Mouse (Mus musculus) forebrain, embryonic 14.5 days (tissue): ENCODE results near the gene Nebl. TPM values are rescaled to one million over a fixed set of nuclear protein-coding genes. Genes with fewer than 3 reads are reported as not detected.

Experiments
- ATAC-seq: fragments of 200-750 bp; cut with Nextera tagmentation; 2 replicates; pipeline ENCODE4 v1.8.0; 2017; ENCODE audit warnings: mild to moderate bottlenecking, moderate library complexity
- DNase-seq: peaks from one replicate; pipeline ENCODE4 v3.0.0-alpha.2; 2015; ENCODE audit warnings: low spot score
- H3K27ac ChIP-seq: fragments of 300-500 bp; sonication (generic); 2 replicates; pipeline ENCODE4 v1.5.1; 2014; ENCODE audit warnings: low read depth, mild to moderate bottlenecking, control low read depth, low read length, moderate library complexity
- H3K27me3 ChIP-seq: fragments of 300-500 bp; sonication (generic); replicated peaks from 2 replicates; pipeline ENCODE4 v1.6.1; 2014; ENCODE audit warnings: low read length, control low read depth, mixed read lengths; ENCODE audit not compliant: control insufficient read depth, insufficient read depth
- H3K36me3 ChIP-seq: fragments of 300-500 bp; sonication (generic); 2 replicates; pipeline ENCODE4 v1.6.1; 2014; ENCODE audit warnings: low read length, control low read depth; ENCODE audit not compliant: control insufficient read depth, insufficient read depth
- H3K4me1 ChIP-seq: fragments of 300-500 bp; sonication (generic); 2 replicates; pipeline ENCODE4 v1.6.1; 2014; ENCODE audit warnings: antibody characterized with exemption, low read length, control low read depth; ENCODE audit not compliant: control insufficient read depth, insufficient read depth
- H3K4me2 ChIP-seq: fragments of 300-500 bp; sonication (generic); 2 replicates; pipeline ENCODE4 v1.6.1; 2014; ENCODE audit warnings: mild to moderate bottlenecking, control low read depth, low read length
- H3K4me3 ChIP-seq: fragments of 300-500 bp; sonication (generic); 2 replicates; pipeline ENCODE4 v1.5.1; 2014; ENCODE audit warnings: low read depth, low read length, control low read depth
- H3K9ac ChIP-seq: fragments of 300-500 bp; sonication (generic); 2 replicates; pipeline ENCODE4 v1.6.1; 2014; ENCODE audit warnings: mild to moderate bottlenecking, low read length, control low read depth, moderate library complexity
- H3K9me3 ChIP-seq: fragments of 300-500 bp; sonication (generic); replicated peaks from 2 replicates; pipeline ENCODE4 v1.6.1; 2016; ENCODE audit warnings: low read length, control low read depth, mixed read lengths; ENCODE audit not compliant: control insufficient read depth
- WGBS: fragments of 180-500 bp; shearing (Covaris S2); extraction: QIAGEN DNeasy Blood & Tissue Kit; methylation state at CpG from one replicate; pipeline ENCODE4 v1.1.7; 2014; 5-methylcytosine and 5-hydroxymethylcytosine counted together
- polyA plus RNA-seq: library from polyadenylated mRNA; unstranded; fragments of >200 nt; fragmentation: Nextera tagmentation; extraction: Ambion mirVana; gene quantifications from 2 replicates; pipeline ENCODE4 v1.2.1, GENCODE M21; 2014

Gene Nebl
- polyA plus RNA-seq, 1 experiment from 2014 or later: 3.5 TPM

DNA sequence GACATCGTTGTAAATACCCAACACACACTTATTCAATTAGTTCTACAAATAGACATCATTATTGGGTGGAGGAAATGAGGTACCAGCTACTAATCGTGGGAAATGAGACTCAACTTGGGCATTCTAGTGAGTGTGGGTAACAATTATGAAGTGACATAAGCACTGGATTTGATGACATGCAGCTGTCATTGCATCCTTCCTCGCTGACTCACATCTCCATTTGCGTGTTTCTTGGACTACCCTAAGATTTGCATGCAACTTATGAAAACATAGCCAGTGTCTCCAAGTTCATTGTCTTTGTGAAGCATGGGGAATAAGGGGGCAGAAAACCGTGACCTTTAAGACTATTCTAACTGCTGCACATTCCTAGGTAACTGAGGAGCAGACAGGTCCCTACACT, 339.9 kb downstream of the Nebl start:
- ATAC-seq (no peak), DNase-seq (no peak)
- Histone ChIP-seq H3K27ac (no peak overlapping the region), H3K4me1 (no peaks in the 10 kb centered on the region), H3K27me3 (no peaks in the 10 kb centered on the region), H3K4me2 (no peak overlapping the region), H3K36me3 (no peaks in the 10 kb centered on the region), H3K4me3 (no peak overlapping the region), H3K9me3 (no peaks in the 10 kb centered on the region), H3K9ac (no peak overlapping the region)
- 86% methylated on average over 5 of the region's 5 CpGs for WGBS

DNA sequence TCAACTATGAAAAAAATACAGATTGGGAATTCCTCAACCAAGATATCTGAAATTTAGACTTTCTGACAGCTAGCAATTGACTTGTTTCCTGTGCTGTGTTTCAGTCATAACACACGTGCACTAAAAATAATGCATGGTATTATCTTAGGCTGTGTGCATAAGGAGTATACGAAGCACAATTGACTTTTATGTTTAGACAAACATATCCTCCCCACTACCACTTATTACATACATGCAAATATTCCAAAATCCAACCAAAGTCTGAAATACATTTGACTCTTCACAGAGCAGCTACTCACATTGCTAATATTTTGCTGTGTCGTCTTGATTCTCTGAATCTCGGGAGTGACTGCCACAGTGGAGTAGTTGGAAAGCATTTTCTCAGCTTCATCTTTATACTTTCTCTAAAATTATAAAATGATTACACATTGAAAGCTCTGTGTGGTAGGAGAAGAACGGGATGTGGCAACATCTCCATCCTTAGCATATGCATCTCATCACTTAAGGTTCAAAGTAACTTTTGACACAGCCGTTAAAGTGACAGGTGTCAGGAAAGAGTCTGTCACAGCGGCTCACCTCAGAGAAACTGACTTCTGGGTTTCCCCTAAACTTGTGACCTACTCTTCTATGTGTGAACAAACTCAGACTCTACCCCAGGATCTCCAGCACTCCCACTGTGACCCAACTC, 340.6 kb downstream of the Nebl start:
- H3K27me3 ChIP-seq: no peaks in the 10 kb centered on the region
- H3K27ac ChIP-seq: no peak overlapping the region
- H3K9me3 ChIP-seq: no peaks in the 10 kb centered on the region
- no peak overlapping the region for H3K4me3 ChIP-seq
- ATAC-seq (no peak), DNase-seq (no peak)
- H3K9ac ChIP-seq: no peak overlapping the region
- no peaks in the 10 kb centered on the region for H3K4me1 ChIP-seq
- H3K4me2 ChIP-seq: no peak overlapping the region
- H3K36me3 ChIP-seq: no peaks in the 10 kb centered on the region
- WGBS: 92% methylated on average over 7 of the region's 7 CpGs

DNA sequence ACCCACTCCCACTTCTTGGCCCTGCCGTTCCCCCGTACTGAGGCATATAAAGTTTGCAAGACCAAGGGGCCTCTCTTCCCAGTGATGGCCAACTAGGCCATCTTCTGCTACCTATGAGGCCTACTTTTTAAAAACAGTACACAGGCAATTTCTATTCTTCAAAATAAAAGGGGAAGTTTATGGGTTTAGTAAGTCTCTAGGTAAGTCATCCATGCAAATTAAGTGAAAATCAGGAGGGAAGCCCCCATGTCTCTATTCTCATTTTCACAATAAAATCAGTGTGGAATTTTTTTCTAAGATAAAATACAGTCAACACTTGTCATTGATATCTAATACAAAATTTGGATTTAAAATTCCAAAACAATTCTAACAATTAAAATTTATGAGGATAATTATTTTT, 341.4 kb downstream of the Nebl start:
- H3K9me3 ChIP-seq: no peaks in the 10 kb centered on the region
- 98% methylated on average over 2 of the region's 2 CpGs for WGBS
- ATAC-seq: no peak

DNA sequence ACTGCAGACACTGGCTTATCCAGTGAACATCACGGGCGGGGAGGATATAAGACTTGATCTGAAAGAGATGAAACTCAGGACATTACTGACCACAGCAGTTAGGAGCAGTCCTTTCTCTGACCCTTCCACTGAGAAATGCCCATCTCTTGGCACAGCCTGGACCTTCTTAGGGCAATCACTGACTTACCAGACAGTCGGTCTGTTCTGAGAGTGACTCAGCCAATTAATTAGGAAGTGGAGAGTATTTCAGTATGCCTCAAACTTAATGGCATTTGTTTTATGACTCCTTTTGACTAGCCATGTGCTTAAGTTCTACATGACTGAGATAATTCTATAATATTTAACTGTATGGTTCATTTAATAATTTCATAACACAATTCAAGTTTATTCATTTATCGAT, 341.9 kb downstream of the Nebl start:
- WGBS: 95% methylated on average over 4 of the region's 4 CpGs
- Histone ChIP-seq H3K9me3 (no peaks in the 10 kb centered on the region), H3K9ac (no peak overlapping the region), H3K4me1 (no peaks in the 10 kb centered on the region), H3K27me3 (no peaks in the 10 kb centered on the region), H3K27ac (no peak overlapping the region), H3K36me3 (no peaks in the 10 kb centered on the region), H3K4me3 (no peak overlapping the region), H3K4me2 (no peak overlapping the region)
- DNase-seq (no peak), ATAC-seq (no peak)

More for the DNA sequence above, 341.4 kb downstream of the Nebl start:
- H3K9ac ChIP-seq: no peak overlapping the region
- H3K4me1 ChIP-seq: no peaks in the 10 kb centered on the region
- H3K27me3 ChIP-seq: no peaks in the 10 kb centered on the region
- H3K27ac ChIP-seq: no peak overlapping the region
- H3K4me3 ChIP-seq: no peak overlapping the region
- H3K4me2 ChIP-seq: no peak overlapping the region
- no peak for DNase-seq
- no peaks in the 10 kb centered on the region for H3K36me3 ChIP-seq

DNA sequence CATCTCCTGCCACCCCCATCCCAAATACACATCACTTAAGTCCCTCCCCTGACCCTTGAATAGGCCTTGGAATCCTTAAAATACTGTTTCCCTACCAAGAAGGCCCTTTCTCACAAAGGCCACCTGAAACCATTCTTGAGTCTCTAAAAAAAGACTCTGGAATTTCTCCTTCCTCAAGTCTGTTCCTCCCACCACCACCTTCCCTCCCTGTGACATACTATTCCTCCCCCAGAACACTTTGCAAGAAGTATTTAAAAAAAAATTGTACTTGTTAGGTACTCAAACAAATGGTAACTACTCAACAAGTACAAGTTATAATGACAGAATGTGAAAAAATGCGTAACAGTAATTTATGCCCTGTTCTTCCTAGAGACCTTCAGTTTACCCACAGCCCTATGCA, 349.0 kb downstream of the Nebl start:
- Histone ChIP-seq H3K4me2 (no peak overlapping the region), H3K36me3 (no peaks in the 10 kb centered on the region), H3K27ac (no peak overlapping the region), H3K4me1 (no peaks in the 10 kb centered on the region), H3K9me3 (no peaks in the 10 kb centered on the region), H3K9ac (no peak overlapping the region), H3K27me3 (no peaks in the 10 kb centered on the region), H3K4me3 (no peak overlapping the region)
- no peak for ATAC-seq
- 91% methylated on average over 1 of the region's 1 CpGs for WGBS
- no peak for DNase-seq

DNA sequence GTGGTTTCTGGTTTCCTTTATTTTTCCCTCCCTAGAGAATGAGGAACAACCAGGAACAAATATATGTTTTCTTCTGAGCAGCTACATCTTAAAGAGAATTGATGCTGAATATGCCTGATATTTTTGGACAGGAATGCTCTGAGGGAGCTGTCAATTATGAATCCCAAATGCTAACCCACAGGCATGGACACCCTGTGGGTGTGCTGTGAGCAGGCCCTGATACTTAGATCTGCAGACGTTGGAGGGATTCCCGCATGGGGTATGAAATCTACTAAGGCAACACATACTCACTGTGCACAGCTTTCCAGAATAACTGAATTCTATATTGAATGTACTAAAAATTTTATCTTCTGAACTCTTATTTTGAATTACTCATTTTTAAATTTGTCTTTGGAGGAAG, 355.3 kb downstream of the Nebl start:
- Histone ChIP-seq H3K27ac (no peak overlapping the region), H3K9me3 (no peaks in the 10 kb centered on the region), H3K36me3 (no peaks in the 10 kb centered on the region), H3K4me3 (no peak overlapping the region), H3K4me2 (no peak overlapping the region), H3K27me3 (no peaks in the 10 kb centered on the region), H3K4me1 (no peaks in the 10 kb centered on the region), H3K9ac (no peak overlapping the region)
- no peak for ATAC-seq
- DNase-seq: no peak
- 86% methylated on average over 2 of the region's 2 CpGs for WGBS

DNA sequence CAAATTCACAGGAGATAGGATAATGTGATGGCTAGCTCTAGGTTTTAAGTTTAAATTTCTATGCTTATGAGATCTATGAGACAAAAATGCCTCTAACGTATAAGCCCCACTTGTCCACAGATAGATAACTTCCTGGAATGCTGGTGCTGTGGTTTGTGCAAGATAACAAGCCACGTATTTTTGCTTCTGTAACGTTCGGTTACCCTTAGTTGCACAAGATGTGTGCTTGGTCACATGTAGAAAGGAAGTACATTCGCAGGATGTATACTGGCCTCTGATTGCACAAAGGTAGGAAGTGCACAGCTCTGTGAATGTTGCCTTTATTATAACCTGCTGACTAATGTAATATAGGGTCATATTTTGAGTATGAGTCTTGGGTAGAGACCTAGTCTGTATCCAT, 365.6 kb downstream of the Nebl start:
- H3K36me3 ChIP-seq: no peaks in the 10 kb centered on the region
- H3K4me2 ChIP-seq: no peak overlapping the region
- H3K4me1 ChIP-seq: no peaks in the 10 kb centered on the region
- H3K9ac ChIP-seq: no peak overlapping the region
- no peak overlapping the region for H3K4me3 ChIP-seq
- no peaks in the 10 kb centered on the region for H3K9me3 ChIP-seq
- no peak for ATAC-seq
- H3K27ac ChIP-seq: no peak overlapping the region
- WGBS: 94% methylated on average over 5 of the region's 5 CpGs
- no peak for DNase-seq
- H3K27me3 ChIP-seq: no peaks in the 10 kb centered on the region

DNA sequence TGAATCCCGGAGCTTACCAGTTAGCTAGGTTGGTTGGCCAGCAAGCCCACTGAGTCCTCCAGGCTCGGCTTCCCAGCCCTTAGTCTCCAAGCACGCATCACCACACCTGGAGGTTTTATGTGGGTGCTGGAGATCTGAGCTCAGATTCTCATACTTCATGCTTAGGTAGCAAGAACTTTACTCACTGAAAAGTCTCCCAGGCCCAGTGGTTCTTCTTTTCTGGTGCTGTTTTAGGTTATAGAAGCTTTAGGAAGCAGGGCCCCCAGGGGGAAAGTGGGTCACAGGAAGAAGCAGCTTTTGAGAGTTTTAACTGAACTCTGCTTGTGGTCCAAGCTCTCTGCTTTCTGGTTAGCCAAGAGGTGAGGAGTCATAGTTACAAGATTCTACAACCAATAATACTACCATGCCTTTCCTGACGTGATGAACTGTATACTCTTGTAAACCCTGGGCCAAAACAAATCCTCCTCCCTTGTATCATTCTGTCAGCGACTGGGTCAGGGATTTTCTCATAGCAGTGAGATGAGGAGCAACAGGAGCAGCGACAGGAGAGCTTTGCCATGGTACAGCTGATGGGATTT, 366.2 kb downstream of the Nebl start:
- Histone ChIP-seq H3K4me3 (no peak overlapping the region), H3K27ac (no peak overlapping the region), H3K36me3 (no peaks in the 10 kb centered on the region), H3K4me2 (no peak overlapping the region), H3K9ac (no peak overlapping the region), H3K9me3 (no peaks in the 10 kb centered on the region), H3K27me3 (no peaks in the 10 kb centered on the region), H3K4me1 (no peaks in the 10 kb centered on the region)
- DNase-seq (no peak), ATAC-seq (no peak)
- 88% methylated on average over 6 of the region's 6 CpGs for WGBS

DNA sequence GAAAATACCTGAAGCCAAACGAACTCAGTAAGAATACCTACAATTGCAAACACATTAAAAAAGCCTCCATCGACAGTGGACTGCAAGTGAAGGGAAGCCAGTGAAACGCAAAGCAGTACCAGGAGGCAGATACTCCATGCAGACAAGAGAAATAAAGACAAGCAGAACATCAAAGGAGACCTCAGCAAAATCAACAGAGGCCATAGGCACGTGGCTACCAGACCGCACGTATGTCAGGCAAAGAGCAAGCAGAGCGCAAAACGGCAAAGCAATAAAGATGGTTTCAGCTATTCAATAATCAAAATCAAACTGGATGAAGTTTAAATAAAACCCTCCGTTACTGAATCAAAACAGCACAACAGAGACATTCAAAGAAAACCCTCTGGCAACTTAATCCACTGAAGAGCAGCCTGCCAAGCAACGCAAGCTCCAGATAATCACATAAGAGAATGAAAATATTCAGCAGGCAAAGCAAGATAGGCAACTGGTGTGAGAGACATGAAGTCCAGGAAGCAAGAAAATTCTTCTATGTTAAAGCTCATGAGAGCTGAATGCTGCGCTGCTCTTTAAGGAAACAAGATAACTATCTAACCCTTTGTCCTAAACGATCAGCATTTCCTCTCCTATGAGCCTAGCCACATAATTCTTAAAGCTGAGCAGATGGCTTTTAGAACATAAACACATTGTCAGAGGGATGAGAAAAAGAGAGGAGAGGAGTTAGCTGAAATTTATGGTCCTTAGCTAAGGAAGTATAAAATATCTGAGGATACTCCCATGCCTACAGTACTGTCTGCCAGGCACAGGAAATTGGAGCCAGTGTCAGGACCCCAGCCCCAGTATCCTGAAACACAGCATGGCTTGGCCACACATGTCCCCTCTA, 367.7 kb downstream of the Nebl start:
- H3K4me2 ChIP-seq: no peak overlapping the region
- 67% methylated on average over 12 of the region's 12 CpGs for WGBS
- H3K4me1 ChIP-seq: no peaks in the 10 kb centered on the region
- ATAC-seq (no peak), DNase-seq (no peak)
- no peaks in the 10 kb centered on the region for H3K9me3 ChIP-seq
- H3K9ac ChIP-seq: no peak overlapping the region
- H3K27ac ChIP-seq: no peak overlapping the region
- H3K27me3 ChIP-seq: no peaks in the 10 kb centered on the region
- no peaks in the 10 kb centered on the region for H3K36me3 ChIP-seq
- no peak overlapping the region for H3K4me3 ChIP-seq
